Mouse (Mus musculus): ENCODE results near the gene Tnfsf8.

Tnfsf8 gene

DNA sequence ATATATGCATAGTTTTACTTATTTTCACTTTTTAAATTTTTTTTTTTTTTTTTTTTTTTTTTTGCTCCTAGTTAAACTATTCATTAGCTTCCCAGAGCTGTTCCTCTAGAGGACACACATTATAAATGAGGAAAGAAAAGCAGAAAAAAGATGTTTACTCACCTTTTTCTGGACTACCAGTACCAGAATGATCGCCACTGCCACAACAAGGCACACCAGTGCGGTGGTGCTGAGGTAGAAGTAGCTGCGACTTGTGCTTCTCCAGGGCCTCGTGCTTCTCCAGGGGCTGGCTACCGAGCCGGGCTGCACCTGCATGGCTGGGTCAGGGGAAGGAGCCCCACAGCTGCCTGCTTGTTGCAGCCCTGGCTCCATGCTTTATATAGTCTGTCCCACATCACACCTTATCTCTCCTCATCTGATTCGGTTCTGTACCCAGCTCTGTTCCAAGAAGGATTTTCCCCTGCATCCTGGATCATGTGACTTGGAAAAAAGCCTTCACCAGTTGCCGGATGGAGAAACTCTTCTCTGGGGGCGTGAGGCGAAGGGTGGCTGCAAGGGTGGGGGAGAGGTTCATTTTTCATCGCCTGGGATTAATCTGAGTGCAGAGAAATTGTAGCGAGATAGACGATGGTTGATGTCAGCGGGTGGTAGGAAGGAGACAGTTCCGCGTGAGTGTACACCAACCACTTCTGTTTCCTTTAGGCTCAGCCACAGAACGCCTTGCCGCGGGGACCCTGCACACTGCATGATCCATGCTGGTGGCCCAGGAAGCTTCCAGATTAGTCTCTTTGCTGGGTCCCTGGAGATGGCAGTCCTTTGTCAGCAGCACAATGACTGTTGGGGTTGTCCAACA, at the start of gene Tnfsf8:
Tnfsf8 (minus strand) TSS at position 660 of the 853 bp plus-strand sequence.
- peak in 1 of 2 experiments; percentile 25 for DNase-seq

DNA sequence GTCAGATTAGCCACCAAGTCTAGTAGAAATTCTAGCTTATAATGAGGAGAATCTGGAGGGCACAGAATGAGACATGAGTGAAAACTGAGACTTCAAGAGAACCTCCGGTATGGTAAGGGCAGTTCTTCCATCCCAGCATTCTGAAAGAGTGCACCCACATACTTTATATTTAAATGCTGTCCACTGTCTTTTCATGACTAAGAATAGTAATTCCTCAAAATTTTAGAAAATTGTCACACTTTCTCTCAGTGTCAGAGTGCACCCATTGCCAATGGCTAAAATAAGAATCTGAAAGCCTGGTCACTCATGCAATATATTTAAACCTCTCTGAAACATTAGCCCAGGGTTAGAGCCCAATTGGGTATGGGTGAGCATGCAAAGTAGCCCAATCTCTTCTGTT, 47.4 kb upstream of the Tnfsf8 start:
- no peak for DNase-seq

DNA sequence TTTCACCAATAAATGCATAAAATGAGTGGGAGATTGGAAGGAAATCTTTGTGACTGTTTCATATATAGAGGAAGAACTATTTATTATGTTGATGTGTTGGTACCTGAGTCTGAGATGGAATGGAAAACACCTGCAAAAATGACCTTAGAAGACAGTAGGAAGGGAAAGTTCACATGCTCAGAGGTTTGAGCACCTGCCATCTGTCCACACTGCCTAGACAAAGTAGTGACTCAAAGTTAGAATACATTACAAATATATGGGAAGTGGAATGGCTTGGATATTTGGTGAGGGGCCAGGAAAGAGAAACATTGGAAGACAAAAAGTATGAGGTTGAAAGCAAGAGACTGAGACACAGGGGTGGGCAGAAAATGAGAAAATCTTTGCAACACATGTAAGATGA, 46.3 kb upstream of the Tnfsf8 start:
- no peak for DNase-seq

DNA sequence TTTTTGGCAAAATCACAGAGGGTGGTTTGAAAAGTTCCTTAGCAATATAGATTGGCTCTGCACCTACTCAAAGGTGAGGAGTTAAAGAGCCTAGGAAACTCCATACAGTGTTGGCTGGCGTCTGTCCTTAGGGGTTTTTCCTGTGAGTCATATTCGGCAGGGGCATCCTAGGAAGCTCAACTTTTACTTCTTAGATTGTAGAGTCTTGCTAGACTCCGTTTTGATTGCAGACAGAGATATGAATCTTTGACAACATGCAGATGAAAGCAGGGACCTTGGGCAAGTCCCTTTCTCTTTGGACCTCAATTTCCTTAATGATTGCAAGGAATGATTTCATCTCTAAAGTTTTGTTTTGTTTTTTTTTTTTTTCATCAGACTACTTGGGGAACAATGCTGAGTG, 44.9 kb upstream of the Tnfsf8 start:
- no peak for DNase-seq

DNA sequence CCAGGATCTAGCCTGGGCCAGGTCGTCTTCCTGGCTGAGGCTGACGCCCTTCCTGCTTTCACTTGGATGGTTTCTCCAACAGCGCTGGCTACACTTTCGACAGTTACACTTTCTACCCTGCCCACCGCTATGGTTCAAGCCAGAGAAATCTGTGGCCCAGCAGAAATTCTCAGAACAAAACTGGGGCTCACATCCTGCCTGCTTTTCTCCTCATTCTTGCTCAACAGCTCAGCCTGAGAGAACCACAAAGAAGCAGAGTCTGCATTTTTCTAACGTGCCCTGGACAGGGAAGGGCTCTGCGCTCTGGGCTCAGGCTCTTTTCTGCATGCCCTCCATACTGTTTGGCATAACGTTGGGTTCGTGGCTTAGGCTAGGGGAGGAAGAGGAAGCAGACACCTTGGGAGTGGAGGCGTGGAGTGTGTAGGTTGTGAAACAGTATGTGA, 38.0 kb upstream of the Tnfsf8 start:
- no peak for DNase-seq

DNA sequence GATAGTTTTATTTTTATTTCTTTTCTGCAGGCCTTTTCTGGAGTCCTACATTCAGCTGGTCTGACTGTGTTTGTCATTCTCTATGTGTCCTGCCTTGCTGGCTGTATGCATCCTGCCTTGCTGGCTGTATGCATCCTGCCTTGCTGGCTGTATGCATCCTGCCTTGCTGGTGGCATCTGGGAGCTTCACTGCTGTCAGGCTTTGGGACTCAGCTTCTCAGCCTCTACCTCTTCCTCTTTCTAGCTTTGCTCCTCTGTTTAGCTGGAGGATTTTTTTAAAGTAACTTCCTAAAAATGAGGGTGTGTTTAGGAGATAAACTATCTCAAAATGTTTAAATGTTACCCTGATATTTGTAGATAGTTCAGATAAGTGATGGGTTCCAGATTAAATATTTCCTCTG, 36.0 kb upstream of the Tnfsf8 start:
- no peak for DNase-seq

DNA sequence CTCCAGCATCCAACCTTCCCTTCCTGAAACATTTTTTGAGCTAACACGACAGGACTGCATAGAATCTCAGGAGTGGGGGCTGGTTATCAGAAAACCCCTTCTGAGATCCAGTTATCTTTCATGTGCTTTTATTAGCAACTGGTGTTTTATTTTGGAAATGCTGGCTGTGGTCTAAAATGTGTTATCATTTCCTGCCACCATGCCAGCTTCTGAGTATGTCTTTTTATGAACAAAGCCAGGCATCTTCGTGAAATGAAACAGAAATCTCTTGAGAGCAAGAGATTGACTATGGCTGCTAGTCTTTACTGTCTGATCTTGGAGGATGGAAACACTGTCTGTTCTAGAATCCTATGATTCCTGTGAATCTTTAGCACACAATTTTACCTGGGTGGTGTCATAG, 25.0 kb upstream of the Tnfsf8 start:
- no peak for DNase-seq

DNA sequence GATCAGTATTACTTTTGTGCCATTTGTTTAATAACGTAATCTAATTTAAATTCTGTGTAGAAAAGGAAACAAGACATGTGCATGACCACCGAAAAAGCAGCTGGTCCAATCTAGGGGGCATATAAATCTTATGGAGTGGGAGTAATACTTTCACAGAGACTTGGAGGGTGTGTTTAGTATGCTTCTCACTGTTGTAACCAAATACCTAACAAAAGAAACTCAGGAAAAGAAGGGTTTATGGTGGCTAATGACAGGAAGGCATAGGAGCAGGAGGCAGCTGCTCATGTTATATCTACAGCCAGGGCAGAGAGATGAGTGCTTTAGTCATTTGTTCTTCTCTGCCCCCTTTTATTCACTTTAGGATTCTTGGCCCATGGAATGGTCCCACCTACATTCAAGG, 15.6 kb upstream of the Tnfsf8 start:
- no peak for DNase-seq

DNA sequence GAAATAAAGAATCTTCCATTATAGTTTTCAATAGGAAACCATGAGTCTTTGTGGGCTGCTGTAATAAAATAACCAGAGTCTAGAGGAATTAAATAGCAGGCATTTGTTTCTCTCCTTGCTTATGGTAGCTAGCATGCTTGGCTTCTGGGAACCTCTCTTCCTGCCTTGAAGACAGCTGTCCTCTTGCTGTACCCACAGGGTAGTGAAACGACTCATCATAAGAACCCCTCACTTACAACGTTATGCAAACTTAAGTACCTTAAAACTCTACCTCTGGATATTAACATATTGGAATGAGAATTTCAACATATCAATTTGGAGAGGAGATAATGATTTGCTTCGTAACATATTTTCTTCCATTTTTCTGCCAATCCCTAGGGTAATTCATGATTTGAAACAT, 14.3 kb upstream of the Tnfsf8 start:
- DNase-seq = no peak

DNA sequence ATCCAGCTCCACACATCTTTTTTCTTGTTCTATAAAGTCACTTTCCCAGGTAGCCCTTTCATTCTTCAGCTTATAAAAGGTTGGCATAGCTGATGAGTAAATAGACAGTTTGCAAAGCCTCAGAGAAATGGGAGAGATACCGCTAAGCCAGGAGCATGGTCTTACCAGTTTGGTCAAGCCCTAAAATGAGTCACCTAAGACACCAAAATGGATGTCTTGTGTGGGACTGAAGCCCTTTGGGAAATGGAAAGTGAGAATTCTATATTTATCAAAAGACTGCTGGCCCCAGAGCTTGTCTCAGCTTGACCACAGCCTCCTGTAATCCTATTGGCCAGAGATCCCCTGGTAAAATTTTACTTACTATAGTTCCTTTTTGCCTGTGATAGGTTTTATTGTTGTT, 9.5 kb upstream of the Tnfsf8 start:
- DNase-seq = no peak

DNA sequence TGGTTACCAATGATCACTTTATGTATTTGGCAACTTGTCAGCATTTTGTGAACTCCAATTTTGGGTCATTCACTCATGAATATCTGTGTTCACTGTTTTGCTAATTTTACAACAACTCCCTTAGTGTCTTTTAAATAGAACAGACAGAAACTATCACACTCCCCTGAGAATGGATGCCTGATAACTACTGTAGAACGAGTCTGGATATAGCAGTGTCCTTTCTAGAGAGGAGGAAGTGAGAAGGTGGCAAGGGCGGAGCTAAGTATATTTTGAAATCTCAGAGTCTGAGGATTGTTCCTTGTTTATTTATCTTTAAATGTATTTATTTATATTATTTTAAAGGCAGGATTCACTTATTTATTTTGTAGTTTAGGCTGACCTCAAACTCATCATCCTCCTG, 7.6 kb upstream of the Tnfsf8 start:
- no peak for DNase-seq

DNA sequence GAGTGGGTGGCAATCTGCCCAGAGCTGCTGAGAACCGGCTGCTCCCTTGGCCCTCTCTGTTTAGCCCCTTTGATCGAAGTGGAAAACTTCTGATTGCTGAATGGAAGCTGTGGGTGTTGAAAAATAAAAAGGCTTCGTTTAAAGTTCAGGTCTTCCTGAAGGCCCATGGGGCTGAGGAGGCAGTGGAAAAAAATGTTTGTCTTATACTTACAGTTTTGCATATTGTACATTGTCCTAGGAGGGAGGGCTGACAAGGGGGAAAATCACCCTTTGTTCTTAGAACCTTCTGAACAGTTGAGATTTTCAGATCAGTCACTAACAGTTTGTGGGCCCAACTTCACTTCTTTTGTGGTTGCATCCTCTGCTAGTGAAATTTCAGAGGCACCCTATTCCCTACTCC, 1.8 kb upstream of the Tnfsf8 start:
- no peak for DNase-seq

DNA sequence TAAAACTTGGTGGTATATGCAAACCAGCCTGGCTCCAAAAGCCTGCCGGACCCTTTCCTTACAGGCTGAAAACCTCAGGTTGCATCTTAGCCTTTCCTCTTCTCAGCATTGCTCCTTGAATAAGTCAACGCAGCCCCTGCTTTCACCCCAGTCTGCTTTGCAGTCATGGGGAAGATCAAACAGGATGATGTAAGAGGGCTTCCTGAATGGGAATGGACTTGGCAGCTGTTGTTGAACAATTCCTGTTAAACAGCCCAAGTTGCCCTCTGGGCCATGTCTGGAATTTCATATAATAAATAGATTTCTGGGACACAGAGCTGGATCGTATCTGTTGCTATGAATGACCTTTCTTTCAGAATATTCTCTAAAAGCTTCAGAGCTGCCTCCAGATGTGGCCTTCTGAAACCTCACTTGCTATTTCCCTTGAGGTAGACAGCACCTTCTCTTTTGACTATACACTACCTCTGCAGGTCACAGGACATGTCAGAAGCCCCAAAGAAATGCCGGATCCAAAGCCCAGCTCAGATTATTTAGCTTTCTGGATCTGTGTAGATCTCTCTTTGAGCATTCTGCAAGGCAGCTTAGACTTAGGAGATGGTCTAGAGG, 1.0 kb upstream of the Tnfsf8 start:
- DNase-seq = peak in 1 of 2 experiments; percentile 26

DNA sequence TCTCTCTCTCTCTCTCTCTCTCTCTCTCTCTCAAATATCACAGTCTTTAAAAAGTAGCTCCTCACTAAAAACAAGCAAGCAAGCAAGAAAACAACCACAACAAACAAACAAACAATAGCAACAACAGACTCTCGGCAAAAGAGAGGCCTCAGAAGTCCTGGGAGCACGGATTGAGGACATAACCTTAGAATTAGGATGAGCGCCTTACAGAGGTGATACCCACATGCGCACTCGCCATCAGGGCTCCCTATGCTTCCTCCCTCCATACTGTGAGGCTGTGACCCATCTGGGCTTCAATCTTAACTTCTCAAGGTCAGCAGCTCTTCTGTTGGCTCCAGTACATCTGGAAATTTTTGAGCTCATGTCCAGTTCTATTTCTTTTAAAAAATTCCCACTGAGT, 911 bp downstream of the Tnfsf8 start:
- DNase-seq = no peak

DNA sequence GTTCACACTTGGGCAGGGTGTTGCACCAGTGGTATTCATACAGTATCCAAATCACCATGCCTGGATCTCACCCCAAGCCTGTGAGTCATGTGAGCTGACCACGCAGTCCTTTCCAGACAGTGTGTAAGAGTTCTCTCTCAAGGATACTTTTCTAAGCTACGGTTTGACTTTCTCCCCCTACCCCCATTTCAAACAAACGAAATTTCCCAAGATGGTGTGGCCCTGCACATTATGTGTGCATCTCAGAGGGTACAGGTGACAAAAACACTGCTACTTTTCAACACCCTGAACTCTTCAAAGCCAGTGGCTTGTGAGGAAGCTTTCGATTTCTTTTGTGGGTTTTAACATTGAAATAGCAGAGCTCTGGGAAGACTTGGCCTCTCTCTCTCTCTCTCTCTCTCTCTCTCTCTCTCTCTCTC, 1.4 kb downstream of the Tnfsf8 start:
- no peak for DNase-seq

DNA sequence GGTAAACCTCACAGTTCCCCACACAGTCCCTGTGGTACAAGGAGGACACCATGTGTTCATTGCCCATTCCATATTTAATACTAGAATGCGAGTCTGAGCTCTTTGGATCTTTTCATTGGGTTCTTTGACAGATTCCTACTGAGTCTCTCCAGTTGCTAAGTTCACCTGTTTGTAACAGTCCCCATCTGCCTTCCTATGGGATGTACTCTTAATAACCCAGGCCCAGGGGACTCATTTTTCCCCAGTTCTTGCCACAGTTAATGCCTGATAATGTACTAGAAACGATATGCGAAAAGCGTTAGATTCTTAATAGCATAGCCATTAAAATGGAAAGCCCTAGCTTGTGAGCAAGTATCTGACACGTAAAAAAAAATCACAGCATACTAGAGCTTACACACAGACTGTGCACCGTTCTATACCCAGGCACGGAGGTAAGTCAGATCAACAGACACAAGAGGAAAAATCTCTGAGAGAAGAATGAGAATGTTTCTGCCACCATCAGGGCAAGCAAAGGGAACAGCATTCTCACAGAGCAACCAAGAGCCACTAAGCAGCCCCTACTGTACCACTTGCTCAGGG, 2.4 kb downstream of the Tnfsf8 start:
- DNase-seq = no peak

DNA sequence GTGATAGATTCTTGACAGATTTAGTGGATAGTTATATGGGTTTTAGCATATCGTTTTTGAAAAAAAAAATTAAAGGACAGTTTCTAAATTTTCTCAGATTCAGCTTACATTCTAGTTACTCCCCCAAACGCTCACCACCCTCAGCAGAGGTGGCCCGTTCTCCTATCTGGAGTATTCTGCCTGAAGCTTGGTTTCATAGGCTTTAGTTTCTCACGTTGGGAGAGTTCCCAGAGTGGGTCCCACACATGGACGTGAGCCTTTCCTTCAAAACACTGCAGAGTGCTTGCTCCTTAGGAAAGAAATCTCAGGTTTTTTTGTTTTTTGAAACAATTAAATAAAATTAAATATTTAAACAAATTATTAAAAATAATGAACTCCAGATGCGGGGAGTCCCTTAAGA, 4.4 kb downstream of the Tnfsf8 start:
- DNase-seq = no peak

DNA sequence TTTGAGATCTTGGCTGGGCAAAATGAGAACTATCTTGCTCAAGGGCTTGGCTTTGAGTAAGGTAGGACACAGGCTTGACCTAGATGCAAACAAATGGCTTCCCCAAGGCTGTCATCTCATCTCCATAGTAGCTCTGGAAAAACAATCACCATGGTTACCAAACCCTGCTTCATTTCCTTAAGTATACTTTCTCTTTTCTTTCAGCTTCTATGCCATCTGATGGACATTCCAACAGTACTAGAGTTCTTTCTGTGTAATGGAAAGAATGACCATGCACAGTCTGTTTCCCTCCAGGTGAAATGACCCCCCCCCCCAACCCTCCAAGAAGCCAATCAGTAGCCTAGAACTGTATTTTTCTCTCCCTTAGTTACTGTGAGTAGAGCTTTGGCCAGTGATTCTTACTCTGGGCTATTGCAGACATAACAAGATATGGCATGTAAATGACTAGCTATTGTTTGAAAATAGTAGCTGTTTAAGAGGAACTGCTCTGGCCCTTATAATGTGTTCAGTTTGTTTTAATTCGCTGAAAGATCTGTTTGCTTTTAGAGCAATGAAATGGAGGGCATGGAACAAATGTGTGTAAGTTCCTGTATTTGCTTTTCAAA, 7.3 kb downstream of the Tnfsf8 start:
- DNase-seq = no peak

DNA sequence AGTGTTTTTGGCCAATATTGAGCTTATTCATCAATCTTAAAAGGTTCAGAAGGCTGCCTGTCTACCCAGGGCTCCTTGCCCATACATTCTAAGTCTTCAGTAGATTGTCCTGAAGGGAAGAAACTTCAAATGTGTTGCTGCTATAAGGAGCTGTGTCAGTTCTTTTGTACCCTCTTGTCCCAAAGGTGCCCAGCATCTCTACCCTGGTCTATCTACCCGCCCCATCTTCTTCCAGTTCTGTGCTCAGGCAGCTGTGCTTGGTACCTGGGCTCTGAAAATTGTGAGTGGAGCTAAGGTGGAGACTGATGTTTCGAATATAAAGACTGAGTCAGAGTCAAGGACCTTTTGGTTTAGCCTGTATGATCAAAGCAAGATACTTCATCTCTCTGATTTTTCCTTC, 11.1 kb downstream of the Tnfsf8 start:
- no peak for DNase-seq

DNA sequence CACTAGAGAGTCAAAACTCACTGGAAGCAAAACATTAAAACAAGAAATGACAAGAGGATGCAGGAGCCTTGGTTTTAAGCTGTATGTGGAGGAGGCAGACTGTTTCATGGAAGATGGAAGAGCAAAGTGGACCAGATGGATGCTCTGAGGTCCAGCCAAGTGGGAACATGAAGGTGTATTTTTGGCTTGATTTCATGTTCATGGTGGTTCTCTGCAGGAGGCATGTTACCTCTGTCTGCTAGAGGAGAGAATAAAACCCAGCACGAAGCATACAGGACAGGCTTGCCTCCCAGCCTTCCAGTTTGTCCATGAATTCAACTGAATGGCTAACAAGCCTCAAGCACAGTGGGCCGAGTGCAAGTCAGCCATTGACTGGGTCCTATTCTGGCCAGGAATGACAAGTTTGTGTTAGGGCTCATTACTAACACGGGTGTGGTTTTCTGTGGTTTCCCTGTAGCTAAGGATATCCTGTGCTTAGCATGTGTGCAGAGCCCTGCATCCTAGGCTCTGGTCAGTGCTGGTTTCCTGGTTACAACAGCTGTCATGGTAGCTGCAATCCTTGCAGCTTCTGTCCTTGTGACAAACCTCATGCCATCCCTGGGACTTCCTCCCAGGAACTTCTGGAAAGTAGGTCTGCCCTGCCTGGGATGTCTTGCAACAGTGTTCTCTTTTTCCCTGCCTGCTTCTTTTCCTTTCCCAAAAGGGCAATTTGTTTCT, 14.1 kb downstream of the Tnfsf8 start:
- no peak for DNase-seq

DNA sequence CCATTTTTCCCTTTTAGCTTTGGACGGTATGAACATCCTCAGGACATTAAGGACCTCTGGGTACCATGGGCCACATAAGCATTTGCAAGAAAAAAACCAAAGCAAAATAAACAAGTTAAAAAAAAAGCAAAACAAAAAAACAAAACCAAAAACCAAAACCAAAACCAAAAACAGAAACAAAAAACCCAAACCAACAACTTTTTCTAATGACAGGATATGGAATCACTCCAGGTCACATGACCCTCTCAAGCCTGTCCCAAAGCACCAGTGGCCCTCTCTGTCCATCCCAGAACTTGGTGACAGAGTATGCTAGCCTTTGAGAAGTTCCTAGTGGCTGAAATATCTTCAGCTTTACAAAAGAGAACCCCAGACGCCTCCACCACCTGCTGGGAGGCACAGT, 15.4 kb downstream of the Tnfsf8 start:
- no peak for DNase-seq

DNA sequence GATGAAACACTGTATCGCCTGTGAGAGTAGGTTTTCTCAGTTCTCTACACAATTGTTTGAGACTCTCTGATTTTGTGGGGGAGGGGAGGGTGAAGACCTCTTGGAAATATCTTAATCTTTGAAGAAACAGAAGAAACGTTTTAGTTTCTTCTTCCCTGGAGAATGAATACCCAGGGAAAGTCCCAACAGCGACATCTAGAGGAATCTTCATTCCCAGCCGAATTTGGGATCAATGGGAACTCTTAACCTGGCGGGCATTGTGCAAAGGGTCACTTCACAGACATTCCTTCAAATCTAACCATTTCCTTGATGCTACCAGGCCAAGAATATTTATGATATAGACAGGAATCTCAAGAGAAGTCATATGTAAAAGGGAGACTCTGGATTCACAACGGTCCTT, 17.2 kb downstream of the Tnfsf8 start:
- DNase-seq = no peak

DNA sequence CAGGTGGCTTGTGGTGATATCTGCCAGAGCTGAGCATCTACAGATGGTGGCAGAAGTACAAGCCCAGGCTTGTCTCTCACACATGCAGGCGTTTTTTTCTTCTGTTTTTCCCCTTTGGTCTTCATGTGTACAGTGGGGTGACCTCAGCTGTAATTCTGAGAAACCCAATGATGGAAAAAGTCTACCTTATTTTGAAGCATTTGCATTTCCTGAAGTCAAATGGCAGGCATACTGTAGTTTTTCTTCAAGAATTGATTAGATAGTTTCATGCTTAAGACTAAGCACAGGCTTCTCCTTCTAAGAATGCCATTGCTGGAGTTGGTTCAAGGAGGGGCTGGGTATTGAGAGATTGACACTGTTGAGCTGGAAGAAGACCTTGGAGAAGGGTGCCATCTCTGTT, 18.9 kb downstream of the Tnfsf8 start:
- no peak for DNase-seq

Measured in lung, postnatal 4 days (tissue).